8 mouse cellular contexts compared by ENCODE assay signal in the genomic region with DNA sequence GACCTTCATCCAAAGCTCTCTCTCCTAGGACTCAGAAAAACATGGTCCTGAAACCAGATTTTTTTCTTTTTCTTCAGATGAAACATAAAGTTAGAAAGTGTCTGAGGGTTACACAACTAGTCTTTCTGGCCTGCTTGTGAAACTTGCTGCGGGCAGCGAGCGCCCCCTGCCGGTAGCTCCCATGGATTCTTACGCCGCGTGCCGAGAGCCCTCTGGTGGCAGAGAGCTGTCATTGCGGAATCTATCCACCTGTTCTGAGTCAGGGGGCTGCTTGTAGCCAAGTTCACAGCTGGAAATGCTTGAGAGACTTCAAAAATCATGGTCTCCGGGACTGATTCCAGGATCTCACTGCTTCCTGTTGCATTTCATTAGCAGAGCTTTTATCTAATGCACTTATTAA.
DNase-seq lines count a peak whose midpoint lies in the region; ATAC-seq and TF ChIP-seq lines count a peak whose summit lies in the region.

No protein-coding gene starts in this region.

- peak; percentile 86 for DNase-seq in forebrain, embryonic 10.5 days (ENCODE audit: extremely low spot score, low spot score)
- DNase-seq in c-Kit-positive CD71-positive TER-119-positive erythroid progenitor cells, embryonic 14.5 days (ENCODE audit: low spot score), result peak; percentile 62
- peak; percentile 91 for DNase-seq in forelimb bud, embryonic 11.5 days (ENCODE audit: low read depth, low spot score)
- DNase-seq in left cerebral cortex, adult 18-20 months (ENCODE audit: low spot score in 2 of 2), result peak; percentile 89 to 92
- peak; percentile 89 for DNase-seq in midbrain, postnatal 0 days (ENCODE audit: low spot score)
- DNase-seq in splenic B cell, adult 2 months (ENCODE audit: low read depth, low spot score), result peak; percentile 83

- no peak overlapping the region for H3K9ac ChIP-seq in forebrain, embryonic 12.5 days
- no peak overlapping the region for H3K9ac ChIP-seq in hindbrain, embryonic 16.5 days (ENCODE audit: low read depth, low read length)
- no peak overlapping the region for H3K9ac ChIP-seq in midbrain, postnatal 0 days (replicated peaks; ENCODE audit: low read length, poor library complexity, severe bottlenecking)

- peaks cover 8% of the 10 kb centered on the region for H3K4me1 ChIP-seq in forebrain, embryonic 10.5 days
- peaks cover 8% of the 10 kb centered on the region for H3K4me1 ChIP-seq in forebrain, embryonic 12.5 days
- peaks cover 4% of the 10 kb centered on the region; the same call in 1 of the 2 replicates for H3K4me1 ChIP-seq in hindbrain, embryonic 16.5 days (ENCODE audit: control insufficient read depth, insufficient read depth, low read depth, low read length)
- no peaks in the 10 kb centered on the region for H3K4me1 ChIP-seq in midbrain, postnatal 0 days (ENCODE audit: insufficient read depth, low read length)

- no peaks in the 10 kb centered on the region for H3K27me3 ChIP-seq in forebrain, embryonic 10.5 days (ENCODE audit: poor library complexity, severe bottlenecking)
- peaks cover 12% of the 10 kb centered on the region for H3K27me3 ChIP-seq in forebrain, embryonic 12.5 days
- H3K27me3 ChIP-seq in hindbrain, embryonic 16.5 days (replicated peaks; ENCODE audit: control insufficient read depth, insufficient read depth, low read length), result no peaks in the 10 kb centered on the region
- H3K27me3 ChIP-seq in midbrain, postnatal 0 days (ENCODE audit: insufficient read depth, low read length), result no peaks in the 10 kb centered on the region
- H3K27me3 ChIP-seq in splenic B cell, adult 2 months (ENCODE audit: control insufficient read depth, insufficient read depth, low read length, poor library complexity, severe bottlenecking), result no peaks in the 10 kb centered on the region

- ATAC-seq in forebrain, embryonic 12.5 days (ENCODE audit: low FRiP score), result no peak
- peak; percentile 54; the same call in 1 of the 2 replicates for ATAC-seq in hindbrain, embryonic 16.5 days
- ATAC-seq in midbrain, postnatal 0 days (ENCODE audit: low FRiP score), result no peak

- H3K36me3 ChIP-seq in forebrain, embryonic 10.5 days (replicated peaks), result no peaks in the 10 kb centered on the region
- no peaks in the 10 kb centered on the region for H3K36me3 ChIP-seq in forebrain, embryonic 12.5 days (replicated peaks)
- H3K36me3 ChIP-seq in hindbrain, embryonic 16.5 days (ENCODE audit: control insufficient read depth, insufficient read depth, low read length), result no peaks in the 10 kb centered on the region
- no peaks in the 10 kb centered on the region for H3K36me3 ChIP-seq in midbrain, postnatal 0 days (ENCODE audit: insufficient read depth, low read length)
- H3K36me3 ChIP-seq in splenic B cell, adult 2 months (ENCODE audit: control insufficient read depth, insufficient read depth, low read length, poor library complexity, severe bottlenecking), result no peaks in the 10 kb centered on the region

- WGBS in forebrain, embryonic 10.5 days, result under 1% methylated on average over 10 of the region's 10 CpGs
- WGBS in forebrain, embryonic 12.5 days, result under 1% methylated on average over 10 of the region's 10 CpGs
- 1% methylated on average over 10 of the region's 10 CpGs for WGBS in hindbrain, embryonic 16.5 days
- WGBS in midbrain, postnatal 0 days, result 2% methylated on average over 10 of the region's 10 CpGs

- TF ChIP-seq CTCF in midbrain, postnatal 0 days (IDR thresholded peaks at IDR 0.05), result peak; percentile 100

- H3K9me3 ChIP-seq in forebrain, embryonic 10.5 days, result no peaks in the 10 kb centered on the region
- no peaks in the 10 kb centered on the region for H3K9me3 ChIP-seq in forebrain, embryonic 12.5 days
- no peaks in the 10 kb centered on the region for H3K9me3 ChIP-seq in hindbrain, embryonic 16.5 days (ENCODE audit: control insufficient read depth, low read length)
- no peaks in the 10 kb centered on the region for H3K9me3 ChIP-seq in midbrain, postnatal 0 days (ENCODE audit: low read length)

- no peak overlapping the region for H3K4me2 ChIP-seq in forebrain, embryonic 12.5 days
- no peak overlapping the region for H3K4me2 ChIP-seq in hindbrain, embryonic 16.5 days (ENCODE audit: low read length)
- no peak overlapping the region for H3K4me2 ChIP-seq in midbrain, postnatal 0 days (ENCODE audit: low read depth, low read length, poor library complexity, severe bottlenecking)

- H3K27ac ChIP-seq in forebrain, embryonic 10.5 days, result no peak overlapping the region
- H3K27ac ChIP-seq in forebrain, embryonic 12.5 days, result no peak overlapping the region
- no peak overlapping the region for H3K27ac ChIP-seq in hindbrain, embryonic 16.5 days (ENCODE audit: low read depth, low read length)
- no peak overlapping the region for H3K27ac ChIP-seq in midbrain, postnatal 0 days (ENCODE audit: low read depth, low read length)

- no peak overlapping the region for H3K4me3 ChIP-seq in forebrain, embryonic 10.5 days
- H3K4me3 ChIP-seq in forebrain, embryonic 12.5 days (replicated peaks), result no peak overlapping the region
- no peak overlapping the region for H3K4me3 ChIP-seq in hindbrain, embryonic 16.5 days (ENCODE audit: low read length)
- H3K4me3 ChIP-seq in midbrain, postnatal 0 days (ENCODE audit: low read depth, low read length), result no peak overlapping the region
